Mouse (Mus musculus) hindbrain, embryonic 10.5 days (tissue): ENCODE results near the gene Dnajb4. TPM values are rescaled to one million over a fixed set of nuclear protein-coding genes. Genes with fewer than 3 reads are reported as not detected.
"Not testable (repeated sequence)": the region's sequence is repeated elsewhere in the genome, so short reads cannot be mapped to it uniquely, and the experiment has no call there.

Experiments
- DNase-seq: peaks from one replicate; pipeline ENCODE4 v3.0.0-alpha.2; 2017; ENCODE audit warnings: low spot score
- H3K27ac ChIP-seq: fragments of 300-500 bp; sonication (generic); 2 replicates; pipeline ENCODE4 v1.5.1; 2016; ENCODE audit warnings: mild to moderate bottlenecking, moderate library complexity
- H3K27me3 ChIP-seq: fragments of 300-500 bp; sonication (generic); 2 replicates; pipeline ENCODE4 v1.6.1; 2016; ENCODE audit warnings: mild to moderate bottlenecking; ENCODE audit not compliant: poor library complexity, insufficient read depth, severe bottlenecking
- H3K36me3 ChIP-seq: fragments of 300-500 bp; sonication (generic); 2 replicates; pipeline ENCODE4 v1.6.1; 2016; ENCODE audit warnings: mild to moderate bottlenecking, moderate library complexity
- H3K4me1 ChIP-seq: fragments of 300-500 bp; sonication (generic); replicated peaks from 2 replicates; pipeline ENCODE4 v1.6.1; 2016; ENCODE audit warnings: mild to moderate bottlenecking
- H3K4me3 ChIP-seq: fragments of 300-500 bp; sonication (generic); 2 replicates; pipeline ENCODE4 v1.5.1; 2016; ENCODE audit warnings: mild to moderate bottlenecking, moderate library complexity
- H3K9me3 ChIP-seq: fragments of 300-500 bp; sonication (generic); 2 replicates; pipeline ENCODE4 v1.6.1; 2016; ENCODE audit warnings: mild to moderate bottlenecking, moderate library complexity
- WGBS: fragments of 180-500 bp; shearing (Covaris S2); methylation state at CpG from one replicate; pipeline ENCODE4 v1.1.7; 2016; 5-methylcytosine and 5-hydroxymethylcytosine counted together
- polyA plus RNA-seq: library from polyadenylated mRNA; unstranded; fragments of >200 nt; fragmentation: Nextera tagmentation; extraction: Ambion mirVana; gene quantifications from 2 replicates; pipeline ENCODE4 v1.2.1, GENCODE M21; 2016

Dnajb4 gene
- polyA plus RNA-seq, 1 experiment from 2014 or later: 19.9 TPM

DNA sequence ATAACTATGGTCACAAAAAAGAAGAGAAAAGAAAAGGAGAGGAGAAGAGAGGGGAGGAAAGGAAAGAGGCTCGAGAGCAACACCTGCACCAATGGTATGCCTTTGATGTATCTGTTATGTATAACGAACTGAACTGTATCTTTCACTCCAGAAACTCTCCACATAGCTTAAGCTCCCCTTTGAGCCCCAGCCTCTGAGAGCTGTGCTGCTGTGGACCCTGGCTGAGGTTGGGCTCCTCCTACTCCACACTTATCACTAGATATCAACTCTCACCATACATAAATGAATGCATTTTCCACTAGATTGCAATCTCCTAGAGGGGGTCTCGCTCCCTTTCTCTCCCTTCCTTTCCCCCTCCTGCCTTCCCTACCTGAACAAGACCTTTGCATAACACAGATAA is 6.1 kb downstream of the Dnajb4 start:
- H3K4me3 ChIP-seq: no peak overlapping the region
- no peaks in the 10 kb centered on the region for H3K9me3 ChIP-seq
- no peaks in the 10 kb centered on the region for H3K27me3 ChIP-seq
- no peak for DNase-seq
- no peak overlapping the region for H3K27ac ChIP-seq
- WGBS: 77% methylated on average over 3 of the region's 3 CpGs
- peaks cover 7% of the 10 kb centered on the region for H3K4me1 ChIP-seq
- peaks cover 10% of the 10 kb centered on the region for H3K36me3 ChIP-seq

DNA sequence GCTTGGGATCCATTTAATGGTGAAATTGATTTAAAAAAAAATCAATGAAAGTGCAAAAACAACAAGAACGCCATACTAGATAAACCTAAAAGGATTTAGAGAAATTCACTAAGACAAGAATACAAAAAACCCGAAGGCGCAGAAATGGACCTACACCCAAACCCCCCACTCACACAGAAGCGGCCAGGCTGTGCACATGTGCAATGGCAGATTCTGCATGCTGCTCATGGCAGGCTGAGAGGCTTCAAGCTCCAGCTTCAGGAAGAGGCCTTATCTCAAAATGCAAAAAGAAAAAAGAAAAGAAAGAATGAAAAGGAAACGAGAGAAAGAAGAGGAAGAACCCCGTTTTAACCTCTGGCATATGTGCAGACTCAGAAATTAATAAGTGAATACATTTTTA is 6.7 kb downstream of the Dnajb4 start:
- DNase-seq: no peak
- Histone ChIP-seq H3K27me3 (no peaks in the 10 kb centered on the region), H3K4me1 (peaks cover 2% of the 10 kb centered on the region), H3K36me3 (peaks cover 10% of the 10 kb centered on the region), H3K9me3 (no peaks in the 10 kb centered on the region), H3K4me3 (no peak overlapping the region), H3K27ac (no peak overlapping the region)
- WGBS: 89% methylated on average over 6 of the region's 6 CpGs

DNA sequence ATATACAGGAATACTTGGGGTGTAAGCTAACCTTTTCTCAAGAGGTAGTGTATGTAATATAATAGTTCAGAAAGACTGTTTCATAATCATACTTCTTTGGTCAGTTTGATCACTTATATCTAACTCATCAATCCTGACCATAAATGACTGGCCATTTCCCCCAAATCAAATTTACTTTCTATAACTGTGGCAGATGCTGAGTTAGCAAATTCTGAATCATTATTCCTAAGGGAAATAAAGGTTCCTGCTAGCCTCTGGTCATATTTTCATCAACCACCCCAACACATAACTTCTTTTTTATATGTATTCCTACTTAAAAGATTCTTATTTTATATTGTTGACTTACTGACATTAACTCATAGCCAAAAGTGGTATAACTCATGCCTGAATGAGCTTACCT is 7.2 kb downstream of the Dnajb4 start:
- no peaks in the 10 kb centered on the region for H3K4me1 ChIP-seq
- peaks cover 10% of the 10 kb centered on the region for H3K36me3 ChIP-seq
- no peak overlapping the region for H3K4me3 ChIP-seq
- no peaks in the 10 kb centered on the region for H3K27me3 ChIP-seq
- no peak for DNase-seq
- no peaks in the 10 kb centered on the region for H3K9me3 ChIP-seq
- no peak overlapping the region for H3K27ac ChIP-seq

DNA sequence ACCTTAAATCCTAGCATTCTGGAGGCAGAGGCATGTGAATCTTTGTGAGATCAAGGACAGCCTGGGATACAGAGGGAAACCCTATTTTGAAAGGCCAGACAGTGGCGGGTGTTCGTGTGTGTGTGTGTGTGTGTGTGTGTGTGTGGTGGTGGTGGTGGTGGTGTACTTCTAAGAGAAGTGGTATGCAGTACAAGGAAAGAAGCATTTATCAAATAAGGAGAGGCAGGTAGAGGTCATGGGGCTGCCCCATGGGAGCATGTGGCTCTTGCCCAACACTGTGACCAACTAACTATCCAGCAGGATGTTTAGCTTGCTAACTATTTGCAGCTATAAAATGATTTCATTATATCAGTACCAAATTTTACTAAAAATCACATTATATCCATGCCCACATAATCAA is 8.5 kb downstream of the Dnajb4 start:
- Histone ChIP-seq H3K36me3 (no peaks in the 10 kb centered on the region), H3K9me3 (no peaks in the 10 kb centered on the region), H3K27ac (no peak overlapping the region), H3K27me3 (no peaks in the 10 kb centered on the region), H3K4me3 (no peak overlapping the region), H3K4me1 (no peaks in the 10 kb centered on the region)
- WGBS: 75% methylated on average over 2 of the region's 2 CpGs
- no peak for DNase-seq

DNA sequence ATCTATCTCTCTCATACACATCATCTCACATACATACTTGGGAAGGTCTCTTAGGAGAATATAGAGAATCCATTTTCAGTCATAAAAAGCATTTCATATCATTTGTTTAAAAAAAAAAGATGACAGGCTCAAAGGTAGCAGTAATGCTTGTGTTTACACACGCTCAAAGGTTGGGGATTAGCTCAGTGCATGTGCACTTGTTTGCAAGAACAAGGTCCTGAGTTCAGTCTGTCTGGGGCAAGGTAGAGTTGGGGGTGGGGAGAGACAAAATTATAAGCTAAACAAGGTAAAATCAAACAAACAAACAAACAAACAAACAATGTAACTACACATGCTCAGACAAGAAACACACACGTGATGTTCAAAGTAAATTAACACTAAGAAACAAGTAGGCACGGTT is 8.9 kb downstream of the Dnajb4 start:
- Histone ChIP-seq H3K27ac (no peak overlapping the region), H3K4me3 (no peak overlapping the region)
- WGBS: 93% methylated on average over 3 of the region's 3 CpGs

DNA sequence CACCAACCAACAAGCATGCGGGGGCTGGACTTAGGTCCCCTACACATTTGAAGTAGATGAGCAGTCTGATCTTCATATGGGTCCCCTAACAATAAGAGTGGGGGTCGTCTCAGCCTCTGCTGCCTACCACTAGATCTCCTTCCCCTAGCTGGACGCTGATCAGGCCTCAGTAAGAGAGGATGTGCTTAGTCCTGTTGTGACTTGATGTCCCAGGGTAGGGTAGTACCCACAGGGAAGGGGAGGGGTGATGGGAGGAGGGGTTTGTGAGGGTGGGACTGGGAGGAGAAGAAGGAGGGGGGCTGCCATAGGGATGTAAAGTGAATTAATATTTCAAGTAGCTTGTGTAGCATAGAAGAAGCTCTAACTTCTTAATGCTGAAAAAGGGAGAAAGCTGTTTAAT is 11.0 kb downstream of the Dnajb4 start:
- H3K36me3 ChIP-seq: no peaks in the 10 kb centered on the region
- no peak overlapping the region for H3K27ac ChIP-seq
- DNase-seq: no peak
- no peaks in the 10 kb centered on the region for H3K9me3 ChIP-seq
- WGBS: 64% methylated on average over 3 of the region's 3 CpGs
- no peaks in the 10 kb centered on the region for H3K27me3 ChIP-seq
- H3K4me1 ChIP-seq: no peaks in the 10 kb centered on the region
- H3K4me3 ChIP-seq: no peak overlapping the region

More for the DNA sequence above, 8.9 kb downstream of the Dnajb4 start:
- H3K36me3 ChIP-seq: no peaks in the 10 kb centered on the region
- H3K9me3 ChIP-seq: no peaks in the 10 kb centered on the region
- H3K4me1 ChIP-seq: no peaks in the 10 kb centered on the region
- no peak for DNase-seq
- H3K27me3 ChIP-seq: no peaks in the 10 kb centered on the region

DNA sequence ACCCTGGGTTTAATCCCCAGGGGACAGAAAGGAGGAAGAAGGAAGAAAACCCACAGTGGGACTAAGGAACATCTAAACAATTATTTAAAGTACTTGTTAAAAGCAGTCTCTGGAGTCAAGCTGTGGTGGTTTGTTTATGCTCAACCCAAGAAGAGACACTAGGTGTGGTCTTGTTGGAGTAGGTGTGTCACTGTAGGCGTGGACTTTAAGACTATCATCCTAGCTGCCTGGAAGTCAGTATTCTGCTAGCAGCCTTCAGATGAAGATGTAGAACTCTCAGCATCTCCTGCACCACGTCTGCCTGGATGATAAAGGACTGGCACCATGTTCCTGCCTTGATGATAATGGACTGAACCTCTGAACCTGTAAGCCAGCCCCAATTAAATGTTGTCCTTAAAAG is 12.9 kb downstream of the Dnajb4 start:
- DNase-seq, H3K9me3 ChIP-seq, H3K36me3 ChIP-seq, H3K27me3 ChIP-seq, H3K27ac ChIP-seq, H3K4me3 ChIP-seq: not testable (repeated sequence)
- WGBS: 26% methylated on average over 2 of the region's 2 CpGs
- peaks cover 10% of the 10 kb centered on the region for H3K4me1 ChIP-seq

DNA sequence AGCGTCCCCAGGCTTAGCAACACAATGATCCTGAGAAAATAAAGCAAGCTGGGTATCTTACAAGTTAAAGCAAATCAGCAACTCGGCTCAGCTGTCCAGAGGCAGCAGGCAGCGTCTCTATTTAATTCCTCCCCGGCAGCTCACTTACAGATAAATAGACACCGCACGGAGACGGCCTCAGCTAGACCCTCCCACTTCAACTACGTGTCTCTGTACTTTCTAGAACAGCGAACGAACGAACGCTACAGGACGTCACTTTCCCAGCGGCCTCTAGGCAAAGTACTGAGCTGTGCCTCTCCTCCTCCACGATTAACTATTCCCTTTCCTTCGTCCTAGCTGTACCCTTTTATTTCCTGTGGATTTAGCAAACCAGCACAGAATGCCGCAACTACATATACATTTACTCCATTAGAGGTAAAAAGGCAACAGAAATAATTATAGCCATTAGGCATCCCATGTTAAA is 16.4 kb downstream of the Dnajb4 start:
- peak overlapping the region; percentile 74 for H3K27ac ChIP-seq
- peak overlapping the region; percentile 53 for H3K4me3 ChIP-seq
- DNase-seq: peak; percentile 80
- no peaks in the 10 kb centered on the region for H3K27me3 ChIP-seq
- no peaks in the 10 kb centered on the region for H3K9me3 ChIP-seq
- H3K4me1 ChIP-seq: peaks cover 16% of the 10 kb centered on the region
- no peaks in the 10 kb centered on the region for H3K36me3 ChIP-seq
- WGBS: 2% methylated on average over 17 of the region's 17 CpGs

DNA sequence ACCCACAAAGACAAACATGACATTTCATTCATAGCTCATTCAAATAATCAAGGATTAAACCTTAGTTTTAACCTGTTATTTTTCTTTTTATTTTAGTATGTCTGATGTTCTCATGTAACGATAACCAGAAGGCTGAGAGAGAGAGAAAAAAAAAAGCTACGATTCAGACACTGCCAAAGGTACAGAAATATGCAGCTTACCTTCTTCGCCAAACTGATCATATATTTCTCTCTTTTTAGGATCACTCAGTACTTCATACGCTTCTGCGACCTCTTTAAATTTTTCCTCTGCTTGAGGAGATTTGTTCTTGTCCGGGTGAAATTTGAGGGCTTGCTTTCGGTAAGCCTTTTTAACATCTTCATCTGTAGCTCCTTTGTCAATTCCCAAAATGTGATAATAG is 16.9 kb downstream of the Dnajb4 start:
- peak overlapping the region; percentile 74 for H3K27ac ChIP-seq
- no peak for DNase-seq
- H3K4me3 ChIP-seq: peak overlapping the region; percentile 53
- peaks cover 16% of the 10 kb centered on the region for H3K4me1 ChIP-seq
- 22% methylated on average over 7 of the region's 7 CpGs for WGBS
- no peaks in the 10 kb centered on the region for H3K27me3 ChIP-seq
- no peaks in the 10 kb centered on the region for H3K9me3 ChIP-seq
- no peaks in the 10 kb centered on the region for H3K36me3 ChIP-seq

DNA sequence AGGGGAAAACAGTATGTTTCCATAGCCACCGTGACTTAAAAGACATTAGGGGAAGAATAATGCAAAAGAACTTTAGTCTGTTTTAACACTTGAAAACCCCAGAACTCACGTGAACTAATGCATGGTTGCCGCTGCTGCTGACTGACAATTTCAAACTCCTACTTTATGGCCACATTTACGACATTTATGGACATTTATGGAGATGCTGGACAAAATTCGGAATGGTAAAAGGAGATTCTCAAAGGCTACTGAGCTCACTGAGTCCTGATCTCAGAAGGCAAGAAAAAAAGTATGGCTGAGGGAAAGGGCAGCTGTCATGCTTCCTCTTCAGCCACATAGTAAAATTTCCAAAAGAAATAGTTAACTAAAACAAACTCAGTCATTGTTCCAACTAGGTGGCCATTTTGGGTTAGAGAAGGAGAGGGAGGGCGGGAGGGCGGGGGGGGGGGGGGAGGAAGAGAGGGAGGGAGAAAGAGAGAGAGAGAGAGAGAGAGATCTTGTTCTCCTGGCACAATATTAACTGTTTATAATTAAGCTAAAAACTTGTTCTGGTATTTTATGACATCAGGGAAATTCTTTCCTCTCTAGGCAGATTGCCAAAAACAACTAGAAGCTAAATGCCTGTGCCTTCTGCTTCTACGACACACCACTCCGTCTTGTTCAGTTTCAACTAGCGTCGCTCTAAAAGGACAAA is 17.7 kb downstream of the Dnajb4 start:
- DNase-seq: no peak
- Histone ChIP-seq H3K36me3 (no peaks in the 10 kb centered on the region), H3K9me3 (no peaks in the 10 kb centered on the region), H3K4me3 (peak overlapping the region; percentile 53), H3K27me3 (no peaks in the 10 kb centered on the region), H3K4me1 (peaks cover 16% of the 10 kb centered on the region), H3K27ac (no peak overlapping the region)
- 58% methylated on average over 11 of the region's 11 CpGs for WGBS

DNA sequence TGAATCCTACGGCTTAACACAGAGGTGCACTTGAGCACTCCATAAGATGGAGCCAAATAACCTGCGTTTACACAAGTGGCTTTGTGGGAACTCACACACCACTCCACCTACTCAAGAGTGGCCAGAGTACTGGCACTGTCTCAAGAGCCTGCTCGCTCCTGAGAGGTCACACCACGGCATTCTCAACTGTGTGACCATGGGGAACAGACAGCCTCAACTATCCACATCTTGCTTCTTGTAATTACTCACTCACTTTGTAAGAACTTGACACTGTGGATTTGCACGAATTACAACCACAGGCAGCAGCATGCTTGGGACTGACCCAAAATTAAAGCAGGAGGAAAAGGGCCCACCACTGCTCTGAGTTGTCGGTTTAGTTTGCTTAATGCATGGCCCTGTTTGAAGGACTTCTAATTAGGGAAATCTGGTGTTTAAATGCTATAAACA is 18.3 kb downstream of the Dnajb4 start:
- 55% methylated on average over 6 of the region's 6 CpGs for WGBS
- no peaks in the 10 kb centered on the region for H3K9me3 ChIP-seq
- DNase-seq: peak; percentile 27
- peaks cover 16% of the 10 kb centered on the region for H3K4me1 ChIP-seq
- no peaks in the 10 kb centered on the region for H3K27me3 ChIP-seq
- peak overlapping the region; percentile 20; the same call in 1 of the 2 replicates for H3K27ac ChIP-seq
- H3K36me3 ChIP-seq: 0 out of 2 replicates have a peak, but pooled peaks cover under 1% of the 10 kb centered on the region
- H3K4me3 ChIP-seq: peak overlapping the region; percentile 53

DNA sequence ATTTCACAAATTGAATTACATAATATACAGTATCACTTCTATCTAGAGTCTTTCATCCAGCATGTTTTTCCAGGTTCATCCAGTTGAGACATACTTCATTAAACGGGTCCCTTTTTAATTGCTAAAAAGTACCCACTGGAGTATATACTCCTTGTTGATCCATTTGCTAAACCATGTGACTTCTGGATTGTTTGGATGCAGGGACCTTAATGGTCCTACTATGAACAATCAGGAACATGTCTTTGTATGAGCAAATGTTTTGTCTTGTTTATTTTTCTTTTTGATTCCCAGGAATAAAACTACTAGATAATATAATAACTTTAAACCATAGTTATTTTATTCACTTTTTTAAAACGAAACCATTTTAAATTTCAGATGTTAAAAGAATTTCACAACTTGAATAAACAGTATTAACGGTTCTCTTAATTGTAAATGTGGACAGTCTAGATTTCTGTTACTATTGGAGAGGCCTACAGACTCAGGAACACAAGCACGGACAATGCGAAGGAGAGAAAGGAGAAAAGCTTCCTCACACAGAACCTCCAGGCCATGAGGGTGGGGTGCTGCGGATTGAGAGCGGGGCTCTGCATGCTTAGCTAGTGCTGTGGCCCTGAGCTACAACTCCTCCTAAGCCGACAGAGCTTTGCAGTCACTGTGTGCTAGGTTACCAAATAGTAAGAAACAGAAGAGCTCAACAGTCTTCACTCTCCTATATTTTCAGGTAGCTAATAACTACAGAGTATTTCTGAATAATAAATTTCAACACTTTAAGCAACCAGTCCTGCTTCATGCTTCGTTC is 19.2 kb downstream of the Dnajb4 start:
- WGBS: 87% methylated on average over 9 of the region's 9 CpGs
- Histone ChIP-seq H3K9me3 (no peaks in the 10 kb centered on the region), H3K4me1 (peaks cover 16% of the 10 kb centered on the region), H3K27me3 (no peaks in the 10 kb centered on the region), H3K36me3 (peaks cover 10% of the 10 kb centered on the region), H3K4me3 (no peak overlapping the region), H3K27ac (no peak overlapping the region)
- no peak for DNase-seq

DNA sequence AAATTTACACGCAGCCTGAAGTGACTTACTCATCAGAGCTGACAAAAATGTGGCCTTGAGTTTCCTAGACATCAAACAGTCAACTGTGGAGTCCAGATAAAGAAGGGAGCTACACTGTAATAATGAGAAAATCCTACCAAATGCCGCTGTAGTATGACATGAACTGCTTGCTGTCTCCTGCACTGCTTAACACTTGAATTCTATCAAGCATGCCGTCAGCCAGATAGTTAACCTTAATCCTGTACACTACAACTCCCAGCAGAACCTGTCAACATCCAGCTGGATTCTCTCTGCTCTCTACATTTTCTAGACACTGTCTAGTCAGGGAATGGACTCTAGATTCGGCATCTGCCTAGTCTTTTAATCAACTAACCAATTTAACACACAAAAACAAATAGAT is 20.8 kb downstream of the Dnajb4 start:
- WGBS: 84% methylated on average over 4 of the region's 4 CpGs

More for the DNA sequence above, 20.8 kb downstream of the Dnajb4 start:
- H3K27ac ChIP-seq: no peak overlapping the region
- peaks cover 16% of the 10 kb centered on the region for H3K4me1 ChIP-seq
- no peak overlapping the region for H3K4me3 ChIP-seq
- H3K27me3 ChIP-seq: no peaks in the 10 kb centered on the region
- peaks cover 24% of the 10 kb centered on the region for H3K36me3 ChIP-seq
- DNase-seq: no peak
- H3K9me3 ChIP-seq: no peaks in the 10 kb centered on the region
